Mouse (Mus musculus): ENCODE results near the gene Cntn3. TPM values are rescaled to one million over a fixed set of nuclear protein-coding genes. Genes with fewer than 3 reads are reported as not detected.
"Not testable (repeated sequence)": the region's sequence is repeated elsewhere in the genome, so short reads cannot be mapped to it uniquely, and the experiment has no call there.

Gene Cntn3
- total RNA-seq (2021): under 1 TPM; 0.38 to 0.53 TPM
- long read RNA-seq, experiment 1, partial matches to known transcripts: 0 of 1 reads
- long read RNA-seq, experiment 1, other reads (novel, unspliced or antisense): 1 of 1 reads
- long read RNA-seq, experiment 2: 0 reads

GRCm38 (mm10) chr6:102573001-102573400, at the start of gene Cntn3:
Gene Cntn3, minus strand, starts transcription at chr6:102573101.
- DNase-seq (ENCODE audit: low spot score in 2 of 2): not testable (repeated sequence)

DNA sequence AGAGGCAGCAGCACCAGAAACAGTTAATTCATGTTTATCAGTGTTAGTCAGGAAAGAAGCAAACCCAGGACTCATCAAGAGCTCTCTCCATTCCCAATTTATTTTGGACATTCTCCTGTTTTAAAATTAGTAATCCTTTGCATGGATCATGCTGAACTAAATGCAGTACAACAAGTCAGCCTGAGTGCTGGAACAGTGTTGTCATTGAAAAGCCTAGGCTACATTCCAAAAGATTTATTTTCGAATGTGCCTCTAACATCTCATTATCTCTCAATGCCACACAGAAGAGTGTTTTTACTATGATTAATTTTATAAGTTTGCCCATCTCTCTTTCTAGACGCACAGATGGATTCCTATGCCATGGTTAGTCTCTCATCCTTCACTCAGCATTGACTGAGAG, 27.9 kb upstream of the Cntn3 start:
- DNase-seq (ENCODE audit: low spot score in 2 of 2): no peak

DNA sequence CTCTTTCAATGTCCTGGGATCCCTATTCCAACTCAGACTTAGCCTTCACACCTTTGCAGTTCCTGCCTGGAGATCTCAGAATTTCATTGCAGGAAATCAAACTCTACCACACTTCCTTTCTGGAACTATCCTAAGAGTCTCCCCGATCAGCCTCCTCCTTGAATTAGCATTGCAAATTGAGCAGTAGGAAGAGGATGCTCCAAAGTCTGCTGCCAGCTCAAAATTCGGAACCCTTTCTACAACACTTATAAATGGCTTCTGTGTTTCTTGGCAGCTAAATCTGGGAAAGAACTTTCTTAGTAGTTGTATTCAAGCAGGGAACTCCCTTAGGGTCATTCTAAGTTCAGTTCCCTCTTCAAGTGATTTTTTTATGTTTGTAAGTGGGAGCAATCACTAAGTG, 24.9 kb upstream of the Cntn3 start:
- no peak for DNase-seq (ENCODE audit: low spot score in 2 of 2)

DNA sequence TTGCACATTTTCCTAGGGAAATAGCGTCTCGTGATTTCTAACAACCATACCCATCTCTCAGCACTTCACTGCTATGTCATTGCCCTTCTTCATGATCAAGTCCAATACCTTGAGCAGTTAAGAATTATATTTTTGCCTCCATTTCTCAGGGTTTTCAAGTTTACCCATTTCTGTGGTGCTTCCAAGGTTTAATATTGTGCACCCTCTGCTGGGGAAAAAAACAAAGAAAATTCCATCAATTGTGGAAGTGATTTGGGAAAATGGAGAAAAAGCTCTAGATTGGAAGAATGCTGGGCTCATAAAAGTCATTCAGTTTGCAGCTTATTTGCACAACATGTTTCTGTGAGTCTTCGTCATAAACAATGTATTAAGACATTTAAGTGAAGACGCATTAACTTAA, 17.2 kb upstream of the Cntn3 start:
- no peak for DNase-seq (ENCODE audit: low spot score in 2 of 2)

- no peak for DNase-seq (ENCODE audit: low spot score in 2 of 2)
Observed at GRCm38 (mm10) chr6:102589311-102589710, 16.4 kb upstream of the Cntn3 start.

DNA sequence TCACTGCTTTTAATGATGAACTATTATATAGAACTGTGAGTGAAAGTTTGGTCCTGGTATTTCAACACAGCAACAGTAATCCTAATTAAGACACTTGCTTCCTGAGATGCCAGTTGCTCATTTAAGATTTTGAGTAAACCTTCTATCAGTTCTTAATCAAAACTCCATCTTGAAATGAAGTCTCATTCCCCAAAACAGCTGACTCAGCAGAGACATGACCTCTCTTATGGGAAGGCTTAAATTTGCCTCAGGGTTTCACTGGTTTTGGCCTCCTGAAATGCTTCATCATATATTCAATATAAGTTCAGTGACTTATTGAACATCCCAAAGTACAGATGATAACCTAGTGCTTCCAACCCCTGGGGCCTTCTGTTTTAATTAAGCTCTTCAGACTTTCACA, 13.2 kb upstream of the Cntn3 start:
- DNase-seq (ENCODE audit: low spot score in 2 of 2): no peak

DNA sequence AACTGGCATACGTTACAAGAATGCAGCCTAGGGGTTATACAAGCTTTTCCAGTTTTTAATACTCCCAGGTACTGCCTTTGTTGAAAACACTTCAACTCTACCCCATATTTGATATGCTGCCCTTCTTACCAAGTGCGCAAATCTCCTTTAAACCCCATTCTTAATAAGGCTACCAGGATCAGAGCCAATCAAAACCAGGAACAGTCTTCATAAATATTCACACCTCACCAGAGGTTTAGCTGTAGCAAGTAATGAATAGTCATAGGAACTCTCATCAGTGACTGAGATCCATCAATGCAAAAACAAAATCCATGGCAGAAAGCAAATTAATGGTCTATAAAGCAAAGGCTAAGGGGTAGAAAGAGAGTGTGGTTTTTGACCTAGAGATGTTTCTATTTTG, 10.7 kb upstream of the Cntn3 start:
- no peak for DNase-seq (ENCODE audit: low spot score in 2 of 2)

- DNase-seq (ENCODE audit: low spot score in 2 of 2): no peak
Observed at GRCm38 (mm10) chr6:102567496-102567895, 5.4 kb downstream of the Cntn3 start.

- no peak for DNase-seq (ENCODE audit: low spot score in 2 of 2)
Observed at GRCm38 (mm10) chr6:102565228-102565627, 7.7 kb downstream of the Cntn3 start.

- DNase-seq (ENCODE audit: low spot score in 2 of 2): peak in 1 of 2 experiments; percentile 19
Observed at GRCm38 (mm10) chr6:102564011-102564731, 8.7 kb downstream of the Cntn3 start.

- no peak for DNase-seq (ENCODE audit: low spot score in 2 of 2)
Observed at GRCm38 (mm10) chr6:102563431-102563830, 9.5 kb downstream of the Cntn3 start.

GRCm38 (mm10) chr6:102557521-102557920, 15.4 kb downstream of the Cntn3 start:
- DNase-seq (ENCODE audit: low spot score in 2 of 2): no peak

GRCm38 (mm10) chr6:102556497-102556896, 16.4 kb downstream of the Cntn3 start:
- DNase-seq (ENCODE audit: low spot score in 2 of 2): no peak

GRCm38 (mm10) chr6:102555814-102556437, 17.0 kb downstream of the Cntn3 start:
- DNase-seq (ENCODE audit: low spot score in 2 of 2): no peak

DNA sequence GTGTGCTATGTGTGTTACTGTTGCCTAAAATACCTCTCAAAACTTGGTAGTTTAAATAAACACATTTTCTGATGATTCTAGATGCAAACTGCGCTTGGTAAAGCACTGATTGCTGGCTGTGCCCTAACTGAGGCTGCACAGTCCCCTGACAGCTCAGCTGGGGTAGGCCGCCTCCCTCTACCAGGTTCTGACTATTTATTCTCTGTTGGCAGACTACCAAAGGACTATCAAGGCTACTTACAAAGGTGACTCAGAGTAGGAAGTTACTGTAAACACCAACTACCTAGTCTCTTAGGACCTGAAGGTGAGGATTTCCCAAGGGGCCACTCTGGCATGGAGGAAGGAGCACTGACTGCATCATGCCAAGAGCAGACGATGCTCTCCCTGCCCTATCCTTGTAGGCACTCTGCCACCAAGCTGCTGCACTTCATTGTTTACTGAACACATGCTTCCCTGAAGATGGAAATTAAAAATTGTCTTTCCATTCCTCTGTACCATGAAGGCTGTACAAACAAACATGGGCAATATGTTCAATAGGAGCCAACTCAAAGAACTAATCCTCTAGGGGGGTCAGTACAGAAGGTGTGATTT, 17.7 kb downstream of the Cntn3 start:
- no peak for DNase-seq (ENCODE audit: low spot score in 2 of 2)

- DNase-seq (ENCODE audit: low spot score in 2 of 2): no peak
Observed at GRCm38 (mm10) chr6:102541633-102542412, 31.1 kb downstream of the Cntn3 start.

- DNase-seq (ENCODE audit: low spot score in 2 of 2): no peak
Observed at GRCm38 (mm10) chr6:102535599-102535998, 37.3 kb downstream of the Cntn3 start.

DNA sequence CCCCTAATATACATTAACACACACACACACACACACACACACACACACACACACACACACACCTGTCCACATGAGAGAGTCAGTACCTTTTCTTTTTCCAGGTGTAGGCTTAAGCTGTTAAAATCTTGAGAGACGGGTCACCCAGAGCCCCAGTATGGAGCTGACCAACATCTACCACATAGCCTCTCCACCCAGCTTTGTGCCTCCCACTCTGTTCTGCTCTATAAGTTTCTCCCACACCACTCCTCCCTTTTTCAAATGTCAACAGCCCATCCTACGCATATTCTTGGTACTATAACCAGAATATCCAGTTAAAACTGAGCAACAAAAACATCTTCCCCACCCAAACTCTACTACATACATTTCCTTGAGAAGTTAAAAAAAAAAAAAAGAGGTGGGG, 49.9 kb downstream of the Cntn3 start:
- DNase-seq (ENCODE audit: low spot score in 2 of 2): no peak

DNA sequence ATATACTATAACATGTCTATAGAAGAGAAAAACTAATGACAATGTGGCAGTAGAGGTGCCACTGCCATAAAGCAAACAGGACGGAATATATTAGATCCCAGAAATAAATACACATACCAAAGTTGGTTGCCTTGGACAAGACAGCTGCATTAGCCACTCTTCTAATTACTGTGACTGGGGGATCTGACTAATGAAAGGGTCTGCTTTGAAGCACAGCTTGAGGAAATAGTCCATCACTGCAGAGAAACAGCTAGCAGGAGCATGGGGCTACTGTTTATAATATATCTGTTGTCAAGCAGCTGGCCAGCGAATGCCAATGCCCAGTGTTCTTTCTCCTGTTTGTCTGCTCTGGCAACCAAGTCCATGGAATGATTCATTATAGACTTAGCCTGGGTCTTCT, 51.9 kb downstream of the Cntn3 start:
- DNase-seq (ENCODE audit: low spot score in 2 of 2): no peak

DNA sequence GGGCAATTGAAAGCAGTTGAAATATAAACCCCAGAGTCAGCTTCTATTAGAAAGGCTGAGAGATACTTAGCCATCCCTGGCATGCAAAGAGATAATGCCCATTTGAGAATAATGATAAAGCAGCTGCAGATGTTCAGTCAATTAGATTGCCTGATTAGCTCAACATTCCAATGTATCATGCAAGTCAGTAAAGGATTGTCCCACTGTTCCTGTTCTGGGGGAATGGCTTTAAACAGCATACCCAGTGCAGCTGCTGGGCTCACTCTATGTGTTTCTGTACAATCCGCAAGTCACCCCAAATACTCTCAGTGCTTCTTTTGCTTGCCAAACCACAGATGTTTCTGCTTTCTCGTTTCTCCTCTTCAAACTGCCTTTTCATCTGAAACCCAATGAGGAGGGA, 57.7 kb downstream of the Cntn3 start:
- DNase-seq (ENCODE audit: low spot score in 2 of 2): no peak

GRCm38 (mm10) chr6:102512085-102512484, 60.8 kb downstream of the Cntn3 start:
- no peak for DNase-seq (ENCODE audit: low spot score in 2 of 2)

Data from adrenal gland, adult 18-20 months (tissue).